24 mouse cellular contexts compared by ENCODE assay signal in genomic region chr10:96209171-96209570, GRCm38 (mm10).
A peak's percentile ranks its signal among the peaks of the same experiment; 100 is the strongest.
DNase-seq lines count a peak whose midpoint lies in the region; ATAC-seq and TF ChIP-seq lines count a peak whose summit lies in the region.
"Had no signal": no experiment of that assay in that cellular context is flagged by ENCODE, and none has a peak within 500 bp of the region (broad histone marks: within the 10 kb centered on the region; RNA-seq: fewer than 3 reads in every experiment).

No protein-coding gene starts in this region.

- peaks cover 6% of the 10 kb centered on the region; the same call in 1 of the 2 replicates for H3K4me1 ChIP-seq in hindbrain, embryonic 10.5 days (replicated peaks)
- no peaks in the 10 kb centered on the region for H3K4me1 ChIP-seq in hindbrain, postnatal 0 days (ENCODE audit: insufficient read depth, low read length)
- no peaks in the 10 kb centered on the region for H3K4me1 ChIP-seq in kidney, embryonic 14.5 days (ENCODE audit: control insufficient read depth, insufficient read depth, low read length)
- H3K4me1 ChIP-seq: limb, embryonic 12.5 days had no signal

- H3K9ac ChIP-seq in hindbrain, postnatal 0 days (replicated peaks; ENCODE audit: low read length), result no peak overlapping the region
- H3K9ac ChIP-seq in kidney, embryonic 14.5 days (ENCODE audit: low read depth, low read length), result no peak overlapping the region
- H3K9ac ChIP-seq: embryonic facial prominence, embryonic 13.5 days; forebrain, embryonic 12.5 days; heart, embryonic 15.5 days; hindbrain, embryonic 15.5 days; limb, embryonic 12.5 days; liver, embryonic 13.5 days; lung, embryonic 14.5 days had no signal

- no peak overlapping the region for H3K4me2 ChIP-seq in hindbrain, postnatal 0 days (ENCODE audit: low read depth, low read length)
- H3K4me2 ChIP-seq in kidney, embryonic 14.5 days (replicated peaks; ENCODE audit: low read depth, low read length), result no peak overlapping the region
- H3K4me2 ChIP-seq: embryonic facial prominence, embryonic 13.5 days; forebrain, embryonic 12.5 days; heart, embryonic 15.5 days; hindbrain, embryonic 15.5 days; limb, embryonic 12.5 days; liver, embryonic 13.5 days; lung, embryonic 14.5 days; midbrain, embryonic 11.5 days had no signal

- no peaks in the 10 kb centered on the region for H3K27me3 ChIP-seq in hindbrain, embryonic 10.5 days (ENCODE audit: insufficient read depth, poor library complexity, severe bottlenecking)
- no peaks in the 10 kb centered on the region for H3K27me3 ChIP-seq in hindbrain, postnatal 0 days (ENCODE audit: insufficient read depth, low read length)
- no peaks in the 10 kb centered on the region for H3K27me3 ChIP-seq in kidney, embryonic 14.5 days (ENCODE audit: control insufficient read depth, insufficient read depth, low read length)
- H3K27me3 ChIP-seq: embryonic facial prominence, embryonic 13.5 days; forebrain, embryonic 12.5 days; heart, embryonic 15.5 days; hindbrain, embryonic 15.5 days; limb, embryonic 12.5 days; liver, embryonic 13.5 days had no signal

- 55% methylated on average over 5 of the region's 5 CpGs for WGBS in hindbrain, embryonic 10.5 days
- 52% methylated on average over 5 of the region's 5 CpGs for WGBS in hindbrain, postnatal 0 days
- WGBS in kidney, embryonic 14.5 days, result 89% methylated on average over 5 of the region's 5 CpGs

- no peak for ATAC-seq in hindbrain, postnatal 0 days
- ATAC-seq in kidney, embryonic 14.5 days (ENCODE audit: low FRiP score, low TSS enrichment), result no peak
- ATAC-seq: intestine, embryonic 16.5 days had no signal

- H3K27ac ChIP-seq in hindbrain, embryonic 10.5 days, result 0 out of 2 replicates have a peak overlapping the region, but pooled peaks have one; percentile 35
- H3K27ac ChIP-seq in hindbrain, postnatal 0 days, result no peak overlapping the region
- H3K27ac ChIP-seq in kidney, embryonic 14.5 days (ENCODE audit: low read depth, low read length), result no peak overlapping the region
- H3K27ac ChIP-seq: embryonic facial prominence, embryonic 13.5 days; forebrain, embryonic 12.5 days; heart, embryonic 15.5 days; hindbrain, embryonic 15.5 days; layer of hippocampus, adult 2 months; limb, embryonic 12.5 days; liver, embryonic 13.5 days had no signal

- TF ChIP-seq CTCF in hindbrain, postnatal 0 days (IDR thresholded peaks at IDR 0.05; ENCODE audit: low read depth), result no peak

- H3K9me3 ChIP-seq in hindbrain, embryonic 10.5 days, result no peaks in the 10 kb centered on the region
- H3K9me3 ChIP-seq in hindbrain, postnatal 0 days (ENCODE audit: low read length), result no peaks in the 10 kb centered on the region
- no peaks in the 10 kb centered on the region for H3K9me3 ChIP-seq in kidney, embryonic 14.5 days (ENCODE audit: control insufficient read depth, low read length)
- H3K9me3 ChIP-seq: embryonic facial prominence, embryonic 13.5 days; forebrain, embryonic 12.5 days; heart, embryonic 15.5 days; hindbrain, embryonic 15.5 days; limb, embryonic 12.5 days; liver, embryonic 13.5 days had no signal

- no peak for DNase-seq in hindbrain, embryonic 10.5 days (ENCODE audit: low spot score)
- no peak for DNase-seq in hindbrain, postnatal 0 days (ENCODE audit: low spot score)
- DNase-seq in kidney, postnatal 25 days, result peak; percentile 48 to 64
- DNase-seq in adipocyte (ENCODE audit: low spot score), result peak; percentile 76
- DNase-seq in adrenal gland, postnatal 25 days, result peak; percentile 15
- no peak for DNase-seq in thymus, postnatal 25 days
- DNase-seq: cerebellum, adult 8-10 months; cerebellum, postnatal 36 days; embryo, embryonic 11 days; heart, postnatal 4 days; liver, embryonic 13.5 days; lung, embryonic 14.5 days; right cerebral cortex, postnatal 4 days; thymus, postnatal 14 days had no signal

- H3K36me3 ChIP-seq in hindbrain, embryonic 10.5 days, result no peaks in the 10 kb centered on the region
- no peaks in the 10 kb centered on the region for H3K36me3 ChIP-seq in hindbrain, postnatal 0 days (ENCODE audit: insufficient read depth, low read length)
- H3K36me3 ChIP-seq in kidney, embryonic 14.5 days (ENCODE audit: control insufficient read depth, insufficient read depth, low read length), result no peaks in the 10 kb centered on the region
- H3K36me3 ChIP-seq: embryonic facial prominence, embryonic 13.5 days; forebrain, embryonic 12.5 days; heart, embryonic 15.5 days; hindbrain, embryonic 15.5 days; limb, embryonic 12.5 days; liver, embryonic 13.5 days had no signal

- no peak overlapping the region for H3K4me3 ChIP-seq in hindbrain, embryonic 10.5 days
- H3K4me3 ChIP-seq in hindbrain, postnatal 0 days (ENCODE audit: low read length), result no peak overlapping the region
- no peak overlapping the region for H3K4me3 ChIP-seq in kidney, embryonic 14.5 days (ENCODE audit: low read length)
- H3K4me3 ChIP-seq: embryonic facial prominence, embryonic 13.5 days; erythroblast, embryonic 14.5 days; forebrain, embryonic 12.5 days; heart, embryonic 15.5 days; hindbrain, embryonic 15.5 days; layer of hippocampus, adult 2 months; limb, embryonic 12.5 days; liver, embryonic 13.5 days had no signal

Comparison
In these comparisons a context has a peak if more than half of its experiments do, and no peak if none do; other contexts are left out.
1. DNase-seq: peak in kidney, postnatal 25 days (2 of 2), adipocyte (single experiment) and adrenal gland, postnatal 25 days (single experiment); none in hindbrain, embryonic 10.5 days (single experiment), hindbrain, postnatal 0 days (single experiment) and thymus, postnatal 25 days (single experiment).